Mouse (Mus musculus) regulatory T cell (primary cell): ENCODE results near the gene Bclaf1.

Source experiments
- in situ Hi-C: fragments of 300-600 bp; cut with MboI, MseI; formaldehyde crosslinking; loops from one replicate; pipeline ENCODE4 v1.15.1; 2025; ENCODE audit warnings: high pct_unique_total_duplicates

The Bclaf1 gene

DNA sequence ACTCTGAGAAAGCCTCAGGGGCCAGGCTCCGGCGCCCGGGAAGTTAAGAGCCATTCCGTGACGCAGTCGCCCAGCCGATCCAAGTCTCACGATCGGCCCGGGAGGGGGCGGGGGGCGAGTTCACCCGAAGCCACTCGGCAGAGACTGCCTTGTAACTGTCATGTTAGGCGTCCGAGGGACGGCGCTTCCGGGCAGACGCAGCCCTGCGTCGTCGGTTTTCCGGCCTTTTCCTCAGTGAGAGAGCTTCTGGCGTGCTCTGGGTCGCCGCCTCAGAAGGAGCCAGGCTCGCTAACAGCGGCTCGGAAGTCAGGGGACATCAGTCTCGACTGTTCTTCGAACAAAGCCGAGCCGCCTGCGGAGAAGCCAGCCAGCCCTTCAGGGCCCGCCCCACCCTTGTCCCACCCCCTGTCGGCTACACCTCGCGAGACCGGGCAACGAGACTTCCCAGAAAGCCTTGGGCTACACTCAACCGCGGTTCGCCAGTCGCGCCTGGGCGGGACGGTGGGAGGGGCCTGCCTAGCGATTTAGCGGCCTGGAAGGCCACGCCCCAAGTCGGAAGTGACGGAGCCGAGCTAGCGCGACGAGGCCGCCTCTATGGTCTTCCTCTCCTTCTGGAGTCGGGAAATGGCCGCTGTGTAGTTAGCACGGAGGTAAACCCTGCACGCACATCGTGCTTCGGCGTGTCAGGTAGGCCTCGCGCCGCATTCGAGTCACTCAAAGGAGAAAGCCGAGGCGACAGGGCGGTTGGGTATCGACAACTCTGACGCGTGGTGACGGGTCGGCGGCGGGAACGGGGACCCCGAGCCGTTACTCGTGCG is at the start of gene Bclaf1:
Gene Bclaf1, plus strand, starts transcription at position 552 of the 818 bp plus-strand sequence.
- in situ Hi-C loops, result no loop called here

- in situ Hi-C loops, result no loop called here
These were observed 49.4 kb upstream of the Bclaf1 start for GRCm38 (mm10) chr10:20262896-20263295.

GRCm38 (mm10) chr10:20264479-20264878 is 47.8 kb upstream of the Bclaf1 start:
- in situ Hi-C loops, result no loop called here

DNA sequence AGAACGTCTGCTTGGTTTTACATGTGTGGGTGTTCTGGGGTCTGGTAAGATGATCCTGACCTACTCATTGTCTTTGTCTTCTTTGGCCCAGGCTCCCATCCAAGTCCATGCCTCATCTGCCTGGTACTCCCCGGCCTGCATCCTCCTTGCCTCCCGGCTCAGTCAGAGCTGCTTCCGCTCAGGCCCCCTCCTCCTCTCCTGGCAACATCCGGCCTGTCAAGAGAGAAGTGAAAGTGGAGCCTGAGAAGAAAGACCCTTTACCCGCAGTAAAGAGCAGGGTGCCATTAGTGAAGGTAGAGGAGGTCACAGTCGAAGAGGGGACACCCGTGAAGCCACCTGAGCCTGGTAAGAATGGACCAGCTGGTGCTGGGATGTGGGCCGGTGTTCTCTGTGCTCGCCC is 45.2 kb upstream of the Bclaf1 start:
- in situ Hi-C loops, result no loop called here

- in situ Hi-C loops, result no loop called here
These were observed 43.3 kb upstream of the Bclaf1 start for GRCm38 (mm10) chr10:20268945-20269344.

- in situ Hi-C loops, result no loop called here
These were observed 39.9 kb upstream of the Bclaf1 start for GRCm38 (mm10) chr10:20272380-20272779.

DNA sequence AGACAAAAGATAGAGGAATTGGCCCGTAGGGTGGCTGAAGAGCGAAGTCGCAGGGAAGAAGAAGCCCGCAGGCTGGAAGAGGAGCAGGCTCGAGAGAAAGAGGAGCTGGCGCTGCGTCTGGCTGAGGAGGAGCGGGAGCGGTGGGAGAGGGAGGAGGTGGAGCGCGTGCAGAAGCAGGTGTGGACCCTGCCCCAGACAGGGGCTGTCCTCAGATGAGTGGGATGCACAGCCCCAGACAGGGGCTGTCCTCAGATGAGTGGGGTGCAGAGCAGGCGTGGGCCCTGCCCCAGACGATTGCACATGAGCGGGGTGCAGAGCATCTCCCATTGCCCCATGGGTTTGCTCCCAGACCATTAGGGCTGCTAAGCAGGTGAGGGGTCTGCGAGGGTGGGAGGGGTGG is 39.0 kb upstream of the Bclaf1 start:
- in situ Hi-C loops, result no loop called here

DNA sequence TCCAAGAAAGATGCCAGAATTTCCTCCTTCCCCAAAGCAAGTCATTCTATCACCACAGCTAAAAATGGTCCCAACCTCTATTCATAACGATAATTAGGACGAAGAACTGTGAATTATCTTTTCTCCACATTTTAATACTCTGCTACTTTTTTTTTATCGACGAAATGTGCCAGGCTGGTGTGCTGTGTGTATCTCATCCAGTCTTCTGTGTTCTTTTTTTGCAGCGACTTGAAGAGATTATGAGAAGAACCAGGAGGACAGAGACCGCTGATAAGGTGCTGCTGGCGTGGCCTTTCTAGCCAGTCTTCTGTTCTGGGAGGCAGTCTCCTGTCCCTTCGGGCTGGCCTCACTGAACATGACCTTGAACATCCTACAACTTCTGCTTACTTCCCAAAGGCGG is 38.2 kb upstream of the Bclaf1 start:
- in situ Hi-C loops, result no loop called here

- in situ Hi-C loops, result no loop called here
These were observed 30.8 kb upstream of the Bclaf1 start for GRCm38 (mm10) chr10:20281456-20281855.

- in situ Hi-C loops, result no loop called here
These were observed 26.8 kb upstream of the Bclaf1 start for GRCm38 (mm10) chr10:20285289-20285975.

GRCm38 (mm10) chr10:20285994-20286836 is 26.1 kb upstream of the Bclaf1 start:
- in situ Hi-C loops, result no loop called here

- in situ Hi-C loops, result no loop called here
These were observed 24.9 kb upstream of the Bclaf1 start for GRCm38 (mm10) chr10:20287369-20287768.

GRCm38 (mm10) chr10:20290467-20290883 is 21.8 kb upstream of the Bclaf1 start:
- in situ Hi-C loops, result no loop called here

DNA sequence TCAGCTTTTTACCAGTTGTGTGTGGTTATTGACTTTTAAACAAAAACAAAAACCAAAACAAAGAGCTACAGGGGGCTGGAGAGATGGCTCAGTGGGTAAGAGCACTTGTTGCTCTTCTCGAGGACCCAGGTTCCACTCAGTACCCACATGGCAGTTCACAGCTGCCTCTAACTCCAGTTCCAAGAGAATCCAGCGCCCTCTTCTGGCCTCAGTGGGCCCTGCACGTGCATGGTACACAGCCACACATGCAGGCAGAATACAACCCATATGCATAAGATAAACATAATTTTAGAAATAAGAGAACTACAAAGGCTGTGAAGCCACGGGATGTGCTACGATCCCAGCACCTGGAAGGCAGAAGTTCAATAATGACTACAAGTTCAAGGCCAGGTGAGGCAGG is 16.3 kb upstream of the Bclaf1 start:
- in situ Hi-C loops, result no loop called here

DNA sequence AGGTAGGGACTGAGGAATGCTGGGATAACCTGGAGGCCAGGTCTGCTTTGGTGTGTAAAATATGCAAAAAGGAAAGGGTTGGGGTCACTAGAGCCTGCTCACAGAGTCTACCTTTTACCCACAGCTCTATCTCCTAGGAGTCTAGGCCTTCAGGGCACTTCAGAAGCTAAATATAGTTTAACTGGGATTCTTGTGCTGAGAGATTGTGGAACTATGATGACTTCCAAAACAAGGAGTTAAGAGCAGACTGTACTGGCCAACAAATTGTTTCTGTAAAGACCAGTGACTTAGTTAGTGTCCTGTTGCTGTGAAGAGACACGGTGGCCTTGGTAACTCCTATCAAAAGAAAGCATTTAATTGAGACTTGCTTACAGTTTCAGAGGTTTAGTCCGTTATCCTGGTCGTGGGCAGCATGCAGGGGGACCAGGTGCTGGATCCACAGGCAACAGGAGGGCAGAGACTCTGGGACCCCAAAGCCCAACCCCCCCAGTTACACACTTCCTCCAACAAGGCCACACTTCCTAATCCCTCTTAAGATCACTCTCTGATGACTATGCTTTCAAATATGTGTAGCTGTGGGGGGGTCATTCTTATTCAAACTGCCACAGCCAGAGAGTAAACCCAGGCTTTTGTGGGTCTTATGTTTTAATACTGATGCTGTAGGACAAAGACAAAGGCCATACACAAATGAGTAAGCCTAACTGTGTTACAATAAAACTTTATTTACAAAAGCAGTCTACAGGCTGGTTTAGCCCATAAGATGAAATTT is 13.9 kb upstream of the Bclaf1 start:
- in situ Hi-C loops, result no loop called here

DNA sequence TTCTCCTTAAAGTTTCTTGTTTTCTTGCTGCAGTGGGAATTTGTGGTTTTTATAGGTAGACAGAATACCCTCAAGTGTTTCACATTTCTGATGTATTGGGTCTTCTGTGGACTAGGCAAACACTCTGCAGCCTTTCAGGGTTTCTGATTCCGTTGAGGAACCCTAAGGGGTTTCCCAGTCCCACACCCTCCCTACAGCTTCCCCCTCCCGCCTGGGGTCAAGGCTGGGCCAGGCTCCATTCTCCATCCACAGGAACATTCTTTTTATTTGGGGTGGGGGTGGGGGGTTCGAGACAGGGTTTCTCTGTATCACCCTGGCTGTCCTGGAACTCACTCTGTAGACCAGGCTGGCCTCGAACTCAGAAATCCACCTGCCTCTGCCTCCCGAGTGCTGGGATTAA is 13.2 kb upstream of the Bclaf1 start:
- in situ Hi-C loops, result no loop called here

DNA sequence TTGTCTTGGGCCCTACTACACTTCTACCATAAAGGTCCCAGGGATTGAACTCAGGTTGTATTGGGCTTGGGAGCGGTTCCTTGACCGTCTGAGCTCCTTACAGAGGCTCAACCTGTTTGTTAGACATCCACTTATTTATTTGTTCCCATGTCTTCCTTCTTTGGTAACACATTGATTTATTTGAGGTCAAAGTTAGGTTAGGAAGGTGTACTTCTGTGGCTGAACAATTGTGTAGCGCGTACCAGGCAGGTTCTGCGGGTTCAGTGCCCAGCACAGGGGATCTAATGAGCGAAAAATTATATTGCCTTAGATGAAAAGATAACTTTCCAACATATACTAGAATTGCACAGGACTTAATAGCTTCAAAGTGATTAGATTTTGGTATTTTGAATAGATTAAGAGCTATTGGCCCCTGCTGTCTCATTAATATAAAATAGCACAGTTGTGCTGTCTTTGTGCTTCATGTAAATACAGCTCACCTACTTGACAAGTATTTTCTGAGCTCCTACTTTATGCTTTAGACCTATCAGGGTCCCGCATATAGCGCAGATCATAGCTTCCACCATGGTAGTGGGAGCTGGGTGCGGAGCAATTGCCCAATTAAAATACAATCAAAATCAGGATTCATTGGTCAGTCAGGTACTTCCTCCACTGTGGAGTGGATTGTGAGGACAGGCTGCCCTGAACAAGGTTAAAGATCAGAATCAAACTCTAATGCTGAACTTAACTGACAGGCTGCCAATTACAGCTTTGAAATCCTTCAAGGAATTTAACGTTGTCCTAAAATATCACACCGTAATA is 1.1 kb upstream of the Bclaf1 start:
- in situ Hi-C loops, result no loop called here

DNA sequence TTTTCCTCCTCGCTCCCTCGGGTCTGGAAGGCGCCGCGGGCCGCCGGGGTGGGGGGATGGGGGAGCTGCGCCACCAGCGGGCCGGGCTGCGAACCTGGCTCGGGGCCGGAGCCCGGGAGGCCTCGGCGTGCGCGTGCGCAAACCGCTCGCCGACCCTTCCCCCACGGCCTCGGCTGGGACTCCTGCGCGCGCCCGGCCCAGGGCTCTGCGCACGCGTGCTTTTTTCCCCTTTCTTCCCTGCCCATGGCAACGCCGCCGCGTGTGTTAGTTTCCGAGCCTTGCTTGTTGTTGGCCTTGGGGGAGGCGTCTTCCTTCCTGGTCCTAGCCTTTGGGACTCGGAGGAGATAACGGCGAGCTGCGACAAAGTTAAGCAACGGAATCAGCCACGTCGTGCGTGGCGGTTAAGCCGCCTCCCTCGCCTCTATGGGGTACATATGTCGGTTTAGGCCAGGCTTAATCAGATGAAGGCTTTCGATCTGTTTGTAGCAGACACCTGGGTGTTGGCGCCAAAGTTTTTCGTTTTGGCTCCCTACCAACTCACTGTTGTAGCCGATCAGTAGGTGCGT is 550 bp downstream of the Bclaf1 start:
- in situ Hi-C loops, result no loop called here

GRCm38 (mm10) chr10:20313447-20313846 is 1.2 kb downstream of the Bclaf1 start:
- in situ Hi-C loops, result no loop called here

GRCm38 (mm10) chr10:20313941-20314340 is 1.7 kb downstream of the Bclaf1 start:
- in situ Hi-C loops, result no loop called here
